Mouse (Mus musculus) left cerebral cortex, postnatal 4 days (tissue): ENCODE measurements around the gene Ppp4c. TPM values are rescaled to one million over a fixed set of nuclear protein-coding genes. Genes with fewer than 3 reads are reported as not detected.
"Not testable (repeated sequence)": the region's sequence is repeated elsewhere in the genome, so short reads cannot be mapped to it uniquely, and the experiment has no call there.

ENCODE experiments used
- DNase-seq: peaks from one replicate; pipeline ENCODE4 v3.0.0-alpha.2; 2022
- intact Hi-C: fragments of 180-260 bp; cut with DNase I; formaldehyde crosslinking; loops from one replicate; pipeline ENCODE4 v1.15.1; 2025
- total RNA-seq, 2 experiments: library from RNA; stranded (reverse); gene quantifications; 2 replicates each; pipeline ENCODE4 v1.2.3; 2021

Ppp4c gene
- total RNA-seq, 2 experiments from 2014 or later, result 71.1 to 79.7 TPM

DNA sequence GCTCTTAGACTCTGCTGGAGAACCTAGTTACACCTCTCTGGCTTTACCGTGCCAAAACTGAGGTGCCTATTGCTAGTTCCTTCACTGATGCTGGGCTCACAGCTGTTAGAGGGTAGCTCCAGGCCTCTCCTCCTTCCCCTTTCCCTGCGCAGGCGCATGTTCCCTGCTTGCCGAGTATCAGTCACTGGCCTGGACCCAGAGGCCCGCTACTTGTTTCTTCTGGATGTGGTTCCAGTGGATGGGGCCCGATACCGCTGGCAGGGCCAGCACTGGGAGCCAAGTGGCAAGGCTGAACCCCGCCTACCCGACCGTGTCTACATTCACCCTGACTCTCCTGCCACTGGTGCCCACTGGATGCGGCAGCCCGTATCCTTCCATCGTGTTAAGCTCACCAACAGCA lies 9.6 kb downstream of the Ppp4c start:
- DNase-seq, result no peak
- intact Hi-C loops, result no loop called here

DNA sequence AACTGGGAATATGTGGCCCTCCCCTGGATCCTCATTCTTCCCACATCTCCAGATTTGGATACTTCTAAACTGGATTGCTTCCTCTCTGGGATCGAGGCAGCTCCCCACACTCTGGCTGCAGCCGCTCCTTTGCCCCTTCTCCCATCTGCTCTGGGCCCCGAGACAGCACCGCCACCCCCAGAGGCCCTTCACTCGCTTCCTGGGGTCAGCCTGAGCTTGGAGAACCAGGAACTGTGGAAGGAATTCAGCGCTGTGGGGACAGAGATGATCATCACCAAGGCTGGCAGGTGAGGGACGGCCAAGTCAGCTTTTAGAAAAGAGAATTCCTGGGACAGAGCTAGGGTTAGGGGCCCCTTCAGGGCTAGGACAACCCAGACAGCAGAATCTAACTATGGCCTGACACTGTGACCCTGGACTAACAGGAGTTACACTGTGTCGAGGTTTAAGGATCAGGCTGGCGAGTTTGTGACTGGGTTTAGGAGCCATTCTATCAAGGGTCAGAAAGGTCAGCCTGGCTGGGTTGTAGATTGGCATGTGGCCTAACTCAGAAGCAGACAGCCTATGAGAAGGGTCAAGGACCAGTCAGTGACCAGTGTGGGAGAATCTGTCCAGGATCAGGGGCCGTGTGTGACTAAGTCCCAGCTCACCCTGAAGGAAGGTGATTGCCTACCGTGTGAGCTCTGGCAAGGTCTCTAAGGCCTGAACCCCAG lies 10.5 kb downstream of the Ppp4c start:
- intact Hi-C loops, result no loop called here
- DNase-seq, result no peak

DNA sequence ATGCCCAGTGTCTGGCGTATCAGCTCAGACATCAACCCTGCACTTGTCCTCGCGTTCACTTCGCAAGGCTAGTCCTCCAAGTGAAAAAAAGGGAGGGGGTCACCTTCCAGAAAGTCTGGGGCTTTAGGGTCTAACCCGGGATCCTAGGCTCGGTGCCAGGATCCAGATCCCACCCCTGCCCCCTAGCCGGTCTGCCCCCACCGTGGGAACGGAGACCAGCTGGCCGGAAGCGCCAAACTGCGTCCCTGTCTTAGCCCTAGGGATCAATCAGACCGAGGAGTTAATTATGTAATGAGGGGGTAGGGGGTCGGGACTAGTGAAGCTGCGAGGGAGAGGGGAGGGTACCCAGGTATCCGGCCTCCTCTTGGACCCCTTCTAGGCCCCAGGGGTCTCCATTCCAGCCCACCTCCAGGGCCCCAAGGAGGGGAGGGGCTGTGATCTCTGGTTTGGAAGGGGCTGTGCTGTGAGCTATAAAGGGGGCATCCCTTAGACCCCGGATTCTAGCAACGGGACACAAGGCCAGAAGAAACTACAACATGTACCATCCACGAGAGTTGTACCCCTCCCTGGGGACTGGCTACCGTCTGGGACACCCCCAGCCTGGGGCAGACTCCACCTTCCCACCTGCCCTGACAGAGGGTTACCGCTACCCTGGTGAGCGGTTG lies 11.2 kb downstream of the Ppp4c start, which contains the start of gene Tbx6:
TSS of gene Tbx6 (plus strand) at position 513 of the 665 bp plus-strand sequence.
- peak; percentile 58 for DNase-seq
- intact Hi-C loops, result no loop called here

DNA sequence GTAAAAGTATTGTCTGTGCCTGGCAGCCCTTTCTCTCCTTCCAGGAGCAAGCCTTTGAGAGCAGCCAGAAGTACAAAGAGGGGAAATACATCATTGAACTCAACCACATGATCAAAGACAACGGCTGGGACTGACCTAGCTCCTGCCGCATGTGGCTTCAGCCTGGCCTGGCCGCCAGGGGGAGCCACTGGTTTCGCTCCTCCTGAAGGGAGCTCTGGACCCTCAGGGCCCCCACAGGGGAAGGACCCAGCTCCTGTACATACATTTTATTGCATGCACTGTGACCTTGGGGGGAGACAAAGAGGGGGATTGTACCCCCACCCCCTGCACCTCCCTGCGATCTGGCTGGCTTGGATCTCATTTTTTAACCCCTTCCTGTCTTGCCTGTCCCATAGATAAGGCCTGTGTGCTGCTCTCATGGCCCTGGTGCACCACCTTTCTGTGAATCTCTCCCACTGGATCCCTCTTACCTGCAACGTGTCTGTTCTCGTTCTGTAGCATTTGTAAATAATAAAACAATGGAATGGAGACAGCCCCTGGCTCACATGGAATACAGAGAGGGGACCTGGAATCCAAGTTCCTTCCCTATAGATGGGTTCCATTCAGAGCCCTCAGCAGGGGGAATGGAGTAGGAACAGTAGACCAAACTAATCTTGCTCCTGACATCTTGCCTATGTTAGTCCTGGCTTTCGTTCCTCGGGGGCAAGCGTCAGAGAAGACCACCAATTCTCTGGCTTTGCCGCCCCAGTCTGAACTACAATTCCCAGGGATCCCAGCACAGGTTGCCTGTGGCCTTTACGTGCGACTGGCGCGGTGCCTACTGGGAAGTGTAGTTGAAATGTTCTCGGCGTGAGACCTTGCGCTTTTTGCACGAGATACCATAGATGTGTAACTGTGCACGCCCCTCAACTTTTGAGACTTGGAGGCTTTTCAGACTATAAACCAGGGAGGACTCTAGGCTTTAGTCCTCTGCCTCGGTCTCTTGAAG lies 12.0 kb downstream of the Ppp4c start:
- intact Hi-C loops, result no loop called here
- DNase-seq, result peak; percentile 93

- intact Hi-C loops, DNase-seq: not testable (repeated sequence)
These were observed 13.2 kb downstream of the Ppp4c start for GRCm38 (mm10) chr7:126779101-126779500.

- intact Hi-C loops, result no loop called here
- no peak for DNase-seq
These were observed 14.1 kb downstream of the Ppp4c start for GRCm38 (mm10) chr7:126778147-126778546.

DNA sequence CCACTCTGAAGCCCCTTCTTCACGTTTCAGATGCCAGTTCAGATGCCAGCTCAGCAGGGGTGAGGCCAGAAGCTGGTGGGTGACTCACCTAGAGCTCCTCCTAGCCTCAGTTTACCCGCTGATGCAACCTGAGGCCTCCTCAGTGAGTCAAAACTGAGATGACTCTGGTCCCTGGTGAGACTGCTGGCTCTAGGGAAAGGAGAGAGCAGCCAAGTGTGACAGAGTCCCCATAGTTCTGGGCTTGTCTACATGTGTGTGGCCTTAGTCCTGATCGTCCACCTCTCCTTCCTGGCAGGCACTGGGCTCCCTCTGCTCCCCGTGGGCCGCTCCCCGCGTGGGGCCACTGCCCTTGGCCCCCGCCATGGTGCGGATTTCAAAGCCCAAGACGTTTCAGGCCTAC lies 14.8 kb downstream of the Ppp4c start:
- intact Hi-C loops, result no loop called here

GRCm38 (mm10) chr7:126776598-126777057 lies 15.7 kb downstream of the Ppp4c start, which contains the start of gene Ypel3:
Ypel3 (plus strand) TSS chr7:126776955.
- intact Hi-C loops, result no loop called here
- DNase-seq, result peak; percentile 96

More for the DNA sequence above, 14.8 kb downstream of the Ppp4c start:
- peak; percentile 31 for DNase-seq

DNA sequence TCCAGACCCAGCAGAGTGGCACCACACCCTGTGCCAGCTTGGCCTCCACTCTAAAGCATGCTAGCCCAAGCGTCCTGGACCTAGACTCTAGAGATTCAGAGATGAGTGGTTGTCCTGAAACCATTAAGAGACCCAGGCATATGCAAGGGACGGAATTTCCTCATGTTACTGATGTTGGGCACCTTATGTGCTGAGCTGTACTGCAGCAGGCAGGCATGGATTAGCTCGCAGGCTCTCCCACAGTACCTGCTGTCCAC lies 16.4 kb downstream of the Ppp4c start:
- intact Hi-C loops, result no loop called here
- no peak for DNase-seq

DNA sequence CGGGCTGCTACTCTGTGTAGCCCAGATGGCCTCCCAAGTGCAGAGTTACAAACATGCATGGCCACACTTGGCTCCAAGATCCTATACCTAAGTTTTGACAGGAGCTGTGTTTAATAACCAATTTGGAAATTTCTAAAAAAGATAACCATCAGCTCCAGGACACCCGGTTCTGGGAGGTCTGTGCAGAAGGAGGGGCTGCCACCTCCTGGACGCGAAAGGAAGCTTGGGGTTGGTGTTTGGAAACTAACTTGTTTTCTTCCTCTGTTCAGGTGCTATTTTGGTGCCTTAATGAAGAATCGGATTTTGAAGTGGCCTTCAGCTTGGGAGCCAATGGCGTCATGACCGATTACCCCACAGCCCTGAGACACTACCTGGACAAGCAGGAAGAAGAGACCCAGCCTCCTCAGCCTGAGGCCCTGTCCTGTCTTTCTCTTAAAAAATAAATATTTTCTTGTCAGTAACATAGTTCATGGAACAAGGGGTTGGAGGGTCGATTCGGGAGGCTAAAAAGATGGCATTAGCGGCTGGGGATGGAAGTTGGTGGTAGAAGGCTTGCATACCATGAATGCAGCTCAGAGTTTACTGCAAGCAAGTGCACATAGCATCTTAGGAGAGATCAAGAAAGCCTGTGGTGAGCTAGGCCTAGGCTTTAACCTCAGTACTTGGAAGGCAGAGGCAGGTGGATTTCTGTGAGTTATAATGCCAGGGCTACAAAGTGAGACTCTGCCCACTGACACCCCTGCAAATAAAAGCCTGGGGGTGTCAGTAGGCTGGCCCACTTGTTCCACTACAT lies 16.9 kb downstream of the Ppp4c start:
- intact Hi-C loops, result no loop called here
- DNase-seq, result no peak

- intact Hi-C loops, result no loop called here
These were observed 17.8 kb downstream of the Ppp4c start for GRCm38 (mm10) chr7:126774463-126774862.

DNA sequence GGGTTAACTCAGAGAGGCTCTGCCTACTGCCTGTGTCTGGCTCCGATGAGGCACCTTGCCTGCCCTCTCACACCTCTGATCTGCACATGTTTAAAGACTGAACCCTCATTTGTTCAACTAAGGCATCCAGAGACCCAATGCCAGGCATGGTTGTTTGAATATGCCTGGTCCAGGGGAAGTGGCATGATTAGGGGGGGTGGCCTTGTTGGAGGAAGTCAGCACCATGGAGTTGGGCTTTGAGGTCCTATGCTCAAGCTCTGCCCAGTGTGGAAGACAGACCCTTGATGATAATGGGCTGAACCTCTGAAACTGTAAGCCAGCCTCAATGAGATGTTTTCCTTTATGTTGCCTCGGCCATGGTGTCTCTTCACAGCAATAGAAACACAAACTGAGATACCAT lies 18.9 kb downstream of the Ppp4c start:
- no peak for DNase-seq
- intact Hi-C loops, result no loop called here

More at GRCm38 (mm10) chr7:126774463-126774862, 17.8 kb downstream of the Ppp4c start:
- DNase-seq, result no peak

DNA sequence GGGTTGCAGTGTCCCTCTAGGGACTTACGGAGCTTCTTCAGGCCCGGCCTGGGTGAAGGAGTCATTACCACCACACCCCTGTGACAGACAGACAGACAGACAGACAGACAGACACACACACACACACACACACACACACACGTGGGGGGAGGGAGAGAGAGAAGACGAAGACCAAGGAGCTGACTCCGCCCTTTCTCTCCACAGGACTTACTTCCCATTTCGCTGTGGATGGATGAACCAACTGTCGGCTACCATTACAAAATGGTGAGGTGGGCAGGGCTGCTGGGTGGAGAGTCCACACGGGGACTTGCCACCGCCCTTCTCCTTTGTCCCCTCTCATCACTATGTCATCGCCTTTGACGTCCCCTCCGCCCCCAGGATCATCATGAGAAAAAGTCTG lies 21.5 kb downstream of the Ppp4c start:
- intact Hi-C loops, result no loop called here
- no peak for DNase-seq

DNA sequence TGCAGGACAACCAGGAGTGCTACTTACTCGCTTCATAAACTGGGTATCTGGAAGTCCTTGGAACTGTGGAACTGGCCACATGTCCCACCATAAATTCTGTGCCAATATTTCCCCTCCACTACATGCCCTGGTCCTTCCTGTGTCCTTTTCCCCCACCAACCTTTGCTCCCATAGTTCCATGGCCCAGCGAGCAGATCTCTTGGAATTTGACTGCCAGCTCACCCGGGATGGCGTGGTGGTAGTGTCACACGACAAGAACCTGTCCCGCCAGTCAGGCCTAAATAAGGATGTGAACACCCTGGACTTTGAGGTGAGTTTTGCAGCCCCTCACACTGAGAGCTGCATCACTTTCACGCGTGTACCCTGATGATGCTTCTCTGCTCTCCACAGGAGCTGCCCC lies 25.3 kb downstream of the Ppp4c start:
- intact Hi-C loops, result no loop called here
- no peak for DNase-seq

DNA sequence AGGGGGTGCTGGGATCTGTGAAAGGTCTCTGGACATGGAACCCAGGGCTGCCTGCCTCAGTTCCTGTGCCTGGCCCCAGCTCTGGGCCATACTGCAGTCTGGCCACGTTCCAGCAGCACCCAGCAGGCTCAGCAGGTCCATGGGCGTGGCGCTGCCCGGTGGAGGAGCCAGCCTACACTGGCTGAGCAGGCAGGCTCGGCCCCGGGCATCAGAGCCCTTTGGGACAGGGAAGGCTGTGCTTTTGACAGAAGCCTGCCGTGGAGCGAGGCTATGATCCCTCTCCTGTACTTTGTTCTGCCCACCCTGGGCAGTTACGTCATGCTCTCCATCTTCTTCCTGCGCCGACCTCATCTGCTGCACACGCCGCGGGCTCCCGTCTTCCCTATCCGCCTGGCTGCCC lies 26.1 kb downstream of the Ppp4c start, which contains the start of gene Gdpd3:
TSS of gene Gdpd3 (plus strand) at position 134 of the 400 bp plus-strand sequence.
- intact Hi-C loops, result no loop called here
- DNase-seq, result no peak

DNA sequence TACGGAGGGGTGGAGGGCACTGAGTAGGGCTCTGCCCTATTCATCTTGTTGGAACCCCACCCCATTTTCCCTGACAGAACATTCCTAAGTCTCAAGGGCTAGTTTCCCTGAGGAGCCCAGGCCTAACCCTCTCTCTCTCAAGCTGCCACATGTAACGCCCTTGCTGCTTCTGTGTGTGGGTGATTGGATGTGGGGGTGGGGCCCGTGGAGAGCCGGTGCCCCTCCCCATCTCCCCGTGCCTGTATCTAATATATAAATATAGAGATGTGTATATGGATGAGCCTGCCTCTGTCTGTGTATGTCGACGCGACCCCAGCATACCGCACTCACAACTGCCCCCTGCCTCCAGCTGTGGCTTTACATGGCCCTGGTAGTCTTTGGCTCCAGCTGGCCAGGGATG lies 26.8 kb downstream of the Ppp4c start:
- intact Hi-C loops, result no loop called here
- DNase-seq, result no peak

DNA sequence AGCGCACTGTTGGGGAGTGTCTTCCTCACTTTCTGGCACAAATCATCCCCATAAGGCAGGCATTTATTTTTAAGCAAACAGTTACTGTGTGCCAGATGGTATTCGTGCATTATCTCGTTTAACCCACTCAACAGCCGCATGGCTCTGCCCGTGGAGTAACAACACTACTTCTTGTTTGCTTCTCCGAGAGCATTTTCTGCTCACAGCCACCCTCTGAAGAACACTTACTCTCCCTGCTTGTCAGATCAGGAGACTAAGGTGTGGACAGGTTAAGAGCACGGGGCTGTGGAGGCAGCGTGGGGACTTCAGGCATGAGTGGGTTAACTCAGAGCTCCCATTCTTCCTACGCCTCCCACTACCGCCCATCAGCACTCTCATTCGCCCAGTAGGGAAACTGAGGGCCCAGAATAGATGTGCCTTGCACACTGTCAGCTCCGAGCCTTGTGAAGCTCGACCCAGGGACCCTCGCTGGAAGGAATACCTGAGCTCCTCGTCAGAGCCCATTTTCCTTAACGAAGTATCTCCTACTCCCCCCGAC lies 29.8 kb downstream of the Ppp4c start:
- intact Hi-C loops, result no loop called here
- DNase-seq, result no peak

DNA sequence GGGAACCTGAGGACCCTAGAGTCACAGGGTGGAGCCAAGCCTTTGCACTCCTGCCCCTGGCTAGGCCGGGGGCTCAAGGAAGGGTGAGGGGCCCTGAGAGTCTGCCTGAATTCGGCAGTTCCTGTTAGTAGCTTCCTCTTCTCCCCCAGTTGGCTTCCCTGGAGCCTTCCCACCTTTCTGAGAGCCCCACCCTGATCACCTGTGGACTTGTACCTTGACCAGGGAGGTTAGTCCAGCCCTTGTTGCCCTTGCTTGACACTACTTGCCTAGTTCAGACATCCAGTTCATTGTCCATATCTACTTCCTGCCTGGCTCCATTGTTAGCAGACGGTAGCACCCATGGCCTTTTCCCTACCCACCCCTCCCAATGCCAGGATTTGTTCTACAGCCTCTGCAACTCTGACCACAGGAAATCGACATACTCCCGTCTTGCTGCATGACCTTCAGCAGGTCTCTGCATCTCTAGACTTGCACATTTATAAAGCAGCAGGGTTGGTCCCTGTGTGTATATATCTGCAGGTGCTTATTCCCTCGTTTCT lies 30.7 kb downstream of the Ppp4c start:
- intact Hi-C loops, result no loop called here

DNA sequence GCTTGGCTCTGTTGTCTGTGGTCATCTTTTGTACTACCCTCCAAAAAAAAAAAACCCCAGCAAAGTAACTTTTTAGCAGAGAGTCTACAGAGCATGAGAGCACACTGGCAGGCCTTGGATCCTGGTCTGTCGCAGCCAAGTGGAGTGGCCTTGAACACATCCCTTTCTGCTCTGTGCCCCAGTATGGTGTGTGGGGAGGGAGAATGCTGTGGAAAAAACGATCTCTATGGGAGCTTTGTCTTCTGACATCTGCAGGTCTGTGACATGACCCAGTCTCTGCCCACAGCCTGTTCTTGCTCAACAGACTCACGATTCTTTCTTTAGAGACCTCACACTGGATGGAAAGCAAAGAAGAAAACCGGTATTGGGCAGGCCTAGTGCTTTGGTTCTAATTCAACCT lies 31.3 kb downstream of the Ppp4c start:
- intact Hi-C loops, result no loop called here
- no peak for DNase-seq

More for the DNA sequence above, 30.7 kb downstream of the Ppp4c start:
- DNase-seq, result no peak

DNA sequence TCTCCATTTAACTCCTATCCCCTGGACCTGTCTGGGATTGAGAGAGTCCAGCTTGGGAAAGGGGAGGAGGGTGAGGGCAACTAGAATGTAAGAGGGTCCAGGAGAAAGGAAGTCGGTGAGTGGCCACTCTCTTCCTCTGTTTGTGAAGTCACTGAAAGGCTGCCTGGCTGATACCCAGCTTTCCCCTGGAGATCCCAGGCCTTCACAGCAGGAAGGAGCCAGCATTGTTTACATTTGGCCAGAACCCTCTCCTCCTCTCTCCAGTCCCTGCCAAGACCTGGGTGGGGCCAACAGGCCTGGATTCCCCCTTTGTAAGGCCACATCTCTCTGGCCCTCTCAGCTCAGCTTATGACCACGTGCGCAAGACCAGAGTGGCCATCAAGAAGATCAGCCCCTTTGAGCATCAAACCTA lies 31.9 kb downstream of the Ppp4c start:
- intact Hi-C loops, result no loop called here
- peak; percentile 79 for DNase-seq
